Mouse (Mus musculus) heart, postnatal 0 days (tissue): ENCODE measurements at regions not wholly inside any gene's neighbourhood (a gene's known extent, or its start where the extent isn't known, plus 50 kb on each side); places are given as distances from the start of the nearest gene placed in this dataset.

Experiments used
- ATAC-seq: fragments of 200-750 bp; cut with Nextera tagmentation; 2 replicates; pipeline ENCODE4 v1.8.0; 2017; ENCODE audit warnings: low read depth, moderate number of reproducible peaks, moderate library complexity; ENCODE audit not compliant: insufficient read depth
- DNase-seq: peaks from one replicate; pipeline ENCODE4 v3.0.0-alpha.2; 2016; ENCODE audit warnings: low spot score
- H3K27ac ChIP-seq: fragments of 300-500 bp; sonication (generic); 2 replicates; pipeline ENCODE4 v1.5.1; 2014; ENCODE audit warnings: low read depth, mild to moderate bottlenecking
- H3K27me3 ChIP-seq: fragments of 300-500 bp; sonication (generic); 2 replicates; pipeline ENCODE4 v1.6.1; 2014; ENCODE audit warnings: low read length, mixed read lengths; ENCODE audit not compliant: control insufficient read depth, insufficient read depth
- H3K36me3 ChIP-seq: fragments of 300-500 bp; sonication (generic); replicated peaks from 2 replicates; pipeline ENCODE4 v1.6.1; 2014; ENCODE audit warnings: low read length, mixed read lengths; ENCODE audit not compliant: control insufficient read depth, insufficient read depth
- H3K4me1 ChIP-seq: fragments of 300-500 bp; sonication (generic); 2 replicates; pipeline ENCODE4 v1.6.1; 2014; ENCODE audit warnings: antibody characterized with exemption; ENCODE audit not compliant: control insufficient read depth, insufficient read depth
- H3K4me2 ChIP-seq: fragments of 300-500 bp; sonication (generic); 2 replicates; pipeline ENCODE4 v1.6.1; 2014; ENCODE audit warnings: low read depth, mild to moderate bottlenecking, low read length, moderate library complexity
- H3K4me3 ChIP-seq: fragments of 300-500 bp; sonication (generic); 2 replicates; pipeline ENCODE4 v1.5.1; 2014; ENCODE audit warnings: low read depth, low read length
- H3K9ac ChIP-seq: fragments of 300-500 bp; sonication (generic); replicated peaks from 2 replicates; pipeline ENCODE4 v1.6.1; 2014; ENCODE audit warnings: low read depth, low read length, mixed read lengths
- H3K9me3 ChIP-seq: fragments of 300-500 bp; sonication (generic); replicated peaks from 2 replicates; pipeline ENCODE4 v1.6.1; 2016; ENCODE audit warnings: low read length; ENCODE audit not compliant: control insufficient read depth
- CTCF ChIP-seq: IDR thresholded peaks from 2 replicates; pipeline ENCODE4 v1.5.1; 2016; ENCODE audit warnings: antibody characterized with exemption, control low read depth, low read depth
- EP300 ChIP-seq: IDR thresholded peaks from 2 replicates; pipeline ENCODE4 v1.6.1; 2016; ENCODE audit warnings: antibody characterized with exemption, low read depth
- WGBS: fragments of 180-500 bp; shearing (Covaris S2); extraction: QIAGEN DNeasy Blood & Tissue Kit; methylation state at CpG from one replicate; pipeline ENCODE4 v1.1.7; 2014; 5-methylcytosine and 5-hydroxymethylcytosine counted together

- Histone ChIP-seq H3K27ac (no peak overlapping the region), H3K4me2 (peak overlapping the region; percentile 34), H3K36me3 (no peaks in the 10 kb centered on the region), H3K27me3 (no peaks in the 10 kb centered on the region), H3K4me1 (peaks cover 5% of the 10 kb centered on the region), H3K9ac (no peak overlapping the region), H3K9me3 (no peaks in the 10 kb centered on the region), H3K4me3 (no peak overlapping the region)
- TF ChIP-seq EP300: no peak
- no peak for TF ChIP-seq CTCF
- WGBS: 49% methylated on average over 22 of the region's 22 CpGs
- DNase-seq (no peak), ATAC-seq (no peak)
Measured at GRCm38 (mm10) chr1:186546386-186547185, 159.2 kb downstream of the Tgfb2 start.

GRCm38 (mm10) chr1:186540070-186540469 is 165.7 kb downstream of the Tgfb2 start:
- Histone ChIP-seq H3K9ac (no peak overlapping the region), H3K4me2 (no peak overlapping the region), H3K36me3 (no peaks in the 10 kb centered on the region), H3K4me3 (no peak overlapping the region), H3K27ac (no peak overlapping the region), H3K9me3 (0 out of 2 replicates have a peak, but pooled peaks cover 4% of the 10 kb centered on the region), H3K4me1 (no peaks in the 10 kb centered on the region), H3K27me3 (no peaks in the 10 kb centered on the region)
- TF ChIP-seq CTCF (no peak), EP300 (no peak)
- DNase-seq (no peak), ATAC-seq (no peak)
- WGBS: 91% methylated on average over 2 of the region's 2 CpGs

DNA sequence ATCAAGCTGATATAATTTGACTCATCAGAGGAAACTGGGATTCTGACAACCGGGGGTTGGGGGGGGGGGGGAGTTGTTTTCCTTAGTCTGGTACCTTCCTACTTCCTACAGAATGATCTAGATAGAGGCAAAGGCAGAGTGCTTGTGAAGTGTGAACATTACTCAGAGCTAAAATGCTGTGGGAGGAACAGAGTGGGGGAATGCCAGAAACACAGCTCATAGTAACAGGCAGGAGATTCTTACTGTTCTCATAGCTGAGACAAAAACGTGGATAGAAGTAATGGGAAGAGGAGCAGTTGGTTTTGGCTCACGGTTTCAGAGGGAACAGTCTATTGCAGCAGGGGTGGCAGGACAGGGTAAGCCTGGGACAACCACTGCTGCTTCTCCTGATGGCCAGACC is 167.6 kb downstream of the Tgfb2 start:
- 64% methylated on average over 3 of the region's 3 CpGs for WGBS
- no peaks in the 10 kb centered on the region for H3K4me1 ChIP-seq
- TF ChIP-seq CTCF: no peak
- no peak for TF ChIP-seq EP300
- DNase-seq (no peak), ATAC-seq (no peak)
- H3K36me3 ChIP-seq: no peaks in the 10 kb centered on the region
- H3K9me3 ChIP-seq: 0 out of 2 replicates have a peak, but pooled peaks cover 4% of the 10 kb centered on the region
- H3K27ac ChIP-seq: no peak overlapping the region
- no peak overlapping the region for H3K9ac ChIP-seq
- no peaks in the 10 kb centered on the region for H3K27me3 ChIP-seq
- H3K4me2 ChIP-seq: no peak overlapping the region
- H3K4me3 ChIP-seq: no peak overlapping the region

- Histone ChIP-seq H3K4me2 (no peak overlapping the region), H3K9ac (no peak overlapping the region), H3K36me3 (no peaks in the 10 kb centered on the region), H3K4me1 (0 out of 2 replicates have a peak, but pooled peaks cover 6% of the 10 kb centered on the region), H3K27ac (no peak overlapping the region), H3K27me3 (no peaks in the 10 kb centered on the region), H3K4me3 (no peak overlapping the region), H3K9me3 (0 out of 2 replicates have a peak, but pooled peaks cover 3% of the 10 kb centered on the region)
- DNase-seq (no peak), ATAC-seq (no peak)
- TF ChIP-seq EP300: no peak
- TF ChIP-seq CTCF: no peak
- WGBS: 21% methylated on average over 6 of the region's 6 CpGs
Measured at GRCm38 (mm10) chr1:186515976-186516375, 189.8 kb downstream of the Tgfb2 start.

- Histone ChIP-seq H3K4me1 (peaks cover 10% of the 10 kb centered on the region; the same call in 1 of the 2 replicates), H3K4me2 (no peak overlapping the region), H3K9me3 (0 out of 2 replicates have a peak, but pooled peaks cover 3% of the 10 kb centered on the region), H3K27me3 (no peaks in the 10 kb centered on the region), H3K9ac (no peak overlapping the region), H3K4me3 (no peak overlapping the region), H3K36me3 (no peaks in the 10 kb centered on the region), H3K27ac (no peak overlapping the region)
- TF ChIP-seq CTCF: no peak
- TF ChIP-seq EP300: no peak
- 0 out of 2 replicates have a peak, but pooled peaks have one; percentile 27 for ATAC-seq
- DNase-seq: no peak
- WGBS: 18% methylated on average over 2 of the region's 2 CpGs
Measured at GRCm38 (mm10) chr1:186515071-186515470, 190.7 kb downstream of the Tgfb2 start.
